Mouse (Mus musculus): ENCODE measurements at regions not wholly inside any gene's neighbourhood (a gene's known extent, or its start where the extent isn't known, plus 50 kb on each side); places are given as distances from the start of the nearest gene placed in this dataset.

- TF ChIP-seq EP300 (IDR thresholded peaks at IDR 0.05; ENCODE audit: insufficient read depth, low read depth, low read length) (no peak), CTCF (IDR thresholded peaks at IDR 0.05; ENCODE audit: low read depth, low read length) (no peak), POLR2A (IDR thresholded peaks at IDR 0.05; ENCODE audit: insufficient read depth, low read length) (no peak)
Observed at GRCm38 (mm10) chr15:64562431-64563111, 254.9 kb upstream of the Gm21798 start.

Measured in ES-Bruce4 (cell line).